Mouse (Mus musculus): ENCODE measurements around the gene Uspl1. TPM values are rescaled to one million over a fixed set of nuclear protein-coding genes. Genes with fewer than 3 reads are reported as not detected.

Gene Uspl1
- polyA plus RNA-seq, 1 experiment from 2014 or later, result 62.4 TPM

DNA sequence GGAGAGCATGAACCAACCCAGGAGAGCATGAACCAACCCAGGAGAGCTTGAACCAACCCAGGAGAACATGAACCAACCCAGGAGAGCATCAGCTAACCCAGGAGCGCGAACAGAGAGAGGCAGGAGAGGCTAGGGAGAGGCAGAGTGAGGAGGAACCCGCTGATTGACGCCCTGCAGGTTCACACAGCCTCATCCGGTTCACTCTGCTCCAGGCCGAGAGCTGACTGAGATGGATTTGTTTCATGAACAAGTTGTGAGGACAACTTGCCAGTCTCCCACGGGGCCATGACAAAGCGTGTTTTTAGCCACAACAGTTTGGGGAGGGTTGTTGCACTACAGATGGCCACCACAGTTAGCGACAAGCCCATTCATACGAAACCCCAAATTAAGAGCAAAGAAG is 11.9 kb upstream of the Uspl1 start:
- Histone ChIP-seq H3K4me2 (no peak overlapping the region), H3K9me3 (no peaks in the 10 kb centered on the region), H3K36me3 (no peaks in the 10 kb centered on the region), H3K9ac (no peak overlapping the region), H3K4me3 (no peak overlapping the region), H3K4me1 (replicated peaks) (peaks cover 7% of the 10 kb centered on the region; the same call in 1 of the 2 replicates), H3K27ac (replicated peaks) (no peak overlapping the region), H3K27me3 (no peaks in the 10 kb centered on the region)
- 77% methylated on average over 10 of the region's 10 CpGs for WGBS
- ATAC-seq (ENCODE audit: low read depth), result no peak

DNA sequence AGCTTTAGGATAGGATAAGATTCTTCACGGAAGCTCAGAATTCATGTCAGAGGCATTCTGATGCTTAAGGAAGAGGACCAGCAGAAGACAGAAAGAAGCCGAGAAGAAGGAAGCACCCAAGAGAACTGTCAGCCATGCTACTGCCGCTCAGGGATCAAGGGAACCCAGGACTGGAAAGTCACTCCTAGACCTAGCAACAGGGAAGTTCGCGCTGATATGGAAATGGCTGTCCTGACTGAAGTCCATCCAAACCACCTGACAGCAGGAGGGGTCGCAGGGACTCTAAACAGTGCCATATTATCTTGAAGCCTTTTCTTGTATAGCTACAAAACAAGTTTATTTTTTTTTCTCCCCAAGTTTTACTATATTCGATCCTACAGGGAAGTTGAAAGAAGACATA is 9.6 kb upstream of the Uspl1 start:
- WGBS, result 89% methylated on average over 7 of the region's 7 CpGs
- no peaks in the 10 kb centered on the region for H3K27me3 ChIP-seq

DNA sequence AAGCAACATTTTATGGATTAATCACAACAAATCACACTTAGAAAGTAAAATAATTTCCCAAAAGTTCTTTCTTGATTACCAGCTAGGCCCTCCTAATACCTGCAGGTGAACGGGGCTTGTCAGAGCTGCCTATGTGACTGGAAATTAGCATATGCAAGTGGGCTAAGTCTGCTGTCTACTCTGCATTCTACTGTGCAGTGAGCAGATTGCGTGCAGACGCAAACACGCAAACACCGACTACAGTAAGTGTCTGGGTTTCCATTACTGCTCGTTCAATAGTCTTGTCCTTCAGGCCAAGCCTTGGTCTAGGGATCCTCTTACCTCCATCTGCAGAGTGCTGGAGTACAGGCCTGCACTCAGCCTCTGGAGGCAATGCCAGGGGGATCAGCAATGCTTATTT is 8.4 kb upstream of the Uspl1 start:
- no peak for ATAC-seq (ENCODE audit: low read depth)
- Histone ChIP-seq H3K9ac (no peak overlapping the region), H3K36me3 (no peaks in the 10 kb centered on the region), H3K4me1 (replicated peaks) (peaks cover 6% of the 10 kb centered on the region; the same call in 1 of the 2 replicates), H3K27me3 (no peaks in the 10 kb centered on the region), H3K4me2 (no peak overlapping the region), H3K9me3 (no peaks in the 10 kb centered on the region), H3K27ac (replicated peaks) (no peak overlapping the region), H3K4me3 (no peak overlapping the region)
- WGBS, result 94% methylated on average over 6 of the region's 6 CpGs

More for the DNA sequence above, 9.6 kb upstream of the Uspl1 start:
- no peak for ATAC-seq (ENCODE audit: low read depth)
- Histone ChIP-seq H3K9ac (no peak overlapping the region), H3K9me3 (no peaks in the 10 kb centered on the region), H3K4me3 (no peak overlapping the region), H3K27ac (replicated peaks) (no peak overlapping the region), H3K36me3 (no peaks in the 10 kb centered on the region), H3K4me1 (replicated peaks) (peaks cover 7% of the 10 kb centered on the region; the same call in 1 of the 2 replicates), H3K4me2 (no peak overlapping the region)

DNA sequence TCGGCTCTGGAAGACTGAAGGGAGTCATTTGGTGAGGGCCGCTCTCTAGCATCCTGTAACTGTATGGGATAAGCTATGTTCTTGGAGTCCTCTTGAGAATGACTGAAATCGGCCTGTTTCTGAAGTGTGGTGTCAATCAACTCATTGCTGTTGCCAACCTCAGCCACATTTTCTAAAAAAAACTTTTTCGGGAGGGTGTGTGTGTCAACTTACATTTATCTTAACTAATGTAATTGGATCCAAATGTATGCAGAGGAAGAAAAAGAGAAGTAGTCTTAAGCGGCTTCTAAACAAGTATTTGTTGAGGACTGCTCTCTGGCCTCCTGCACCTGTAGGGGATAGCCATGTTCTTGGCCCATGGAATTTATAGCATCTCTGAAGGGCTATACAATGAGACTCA is 6.1 kb upstream of the Uspl1 start:
- no peak overlapping the region for H3K4me3 ChIP-seq
- H3K4me2 ChIP-seq, result no peak overlapping the region
- no peaks in the 10 kb centered on the region for H3K36me3 ChIP-seq
- H3K27me3 ChIP-seq, result no peaks in the 10 kb centered on the region
- no peak for ATAC-seq (ENCODE audit: low read depth)
- H3K9me3 ChIP-seq, result no peaks in the 10 kb centered on the region
- WGBS, result 90% methylated on average over 5 of the region's 5 CpGs
- H3K4me1 ChIP-seq (replicated peaks), result 0 out of 2 replicates have a peak, but pooled peaks cover 6% of the 10 kb centered on the region
- no peak overlapping the region for H3K9ac ChIP-seq
- H3K27ac ChIP-seq (replicated peaks), result no peak overlapping the region

DNA sequence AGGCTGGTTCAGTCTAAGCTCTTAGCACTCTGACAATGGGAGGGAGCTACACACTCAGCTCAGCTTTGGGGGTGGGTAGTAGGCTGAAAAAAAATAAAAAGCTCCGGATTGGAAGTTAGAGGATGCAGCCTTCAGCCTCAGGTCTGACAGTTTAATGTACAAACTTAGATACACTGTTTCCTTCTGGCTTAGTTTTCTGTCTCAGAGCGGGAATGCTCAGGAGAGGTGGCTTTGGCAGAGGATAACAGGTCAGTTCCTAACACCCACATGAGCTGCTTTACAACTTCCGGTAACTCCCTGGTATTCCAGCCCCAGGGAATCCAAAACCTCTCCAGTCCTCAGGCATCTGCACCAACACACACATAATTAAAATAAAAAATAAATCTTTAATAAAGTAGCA is 4.3 kb upstream of the Uspl1 start:
- no peaks in the 10 kb centered on the region for H3K36me3 ChIP-seq
- no peak overlapping the region for H3K4me2 ChIP-seq
- no peaks in the 10 kb centered on the region for H3K27me3 ChIP-seq
- H3K9ac ChIP-seq, result no peak overlapping the region
- no peaks in the 10 kb centered on the region for H3K9me3 ChIP-seq
- H3K4me3 ChIP-seq, result no peak overlapping the region
- H3K4me1 ChIP-seq (replicated peaks), result 0 out of 2 replicates have a peak, but pooled peaks cover 6% of the 10 kb centered on the region
- 89% methylated on average over 3 of the region's 3 CpGs for WGBS
- no peak for ATAC-seq (ENCODE audit: low read depth)
- H3K27ac ChIP-seq (replicated peaks), result no peak overlapping the region

DNA sequence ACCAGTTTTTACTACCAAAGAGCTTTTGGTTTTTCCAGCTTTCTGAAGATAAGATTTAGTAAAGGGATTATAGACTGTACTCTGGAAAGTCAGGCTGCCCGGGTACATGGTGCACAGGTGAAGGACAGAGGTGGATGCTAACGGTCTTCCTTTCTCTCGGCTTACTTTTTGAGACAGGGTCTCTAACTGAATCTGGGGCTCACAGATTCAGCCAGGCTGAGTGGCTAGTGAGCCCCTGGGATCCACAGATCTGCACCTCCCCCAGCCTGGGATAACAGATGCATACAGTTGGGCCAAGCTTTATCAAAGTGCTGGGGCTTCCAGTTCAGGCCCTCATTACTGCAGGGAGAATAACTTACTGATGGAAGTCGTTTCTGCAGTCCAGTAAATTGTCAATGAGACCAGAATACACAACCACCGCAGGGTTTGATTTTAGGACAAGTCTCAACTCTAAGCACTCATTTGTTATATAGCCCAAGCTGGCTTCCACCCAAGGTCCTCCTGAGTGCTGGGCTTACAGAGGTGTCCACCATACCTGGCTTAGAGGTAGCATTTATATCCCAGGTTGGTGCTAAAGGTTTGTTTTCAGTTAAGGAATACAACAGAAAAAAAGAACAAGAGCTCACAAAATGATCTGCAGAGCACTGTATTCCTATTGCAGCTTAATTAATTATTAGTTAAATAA is 1.8 kb upstream of the Uspl1 start:
- H3K36me3 ChIP-seq, result 0 out of 2 replicates have a peak, but pooled peaks cover 4% of the 10 kb centered on the region
- H3K27me3 ChIP-seq, result no peaks in the 10 kb centered on the region
- no peak overlapping the region for H3K9ac ChIP-seq
- H3K4me2 ChIP-seq, result no peak overlapping the region
- H3K4me3 ChIP-seq, result no peak overlapping the region
- ATAC-seq (ENCODE audit: low read depth), result no peak
- H3K9me3 ChIP-seq, result no peaks in the 10 kb centered on the region
- WGBS, result 86% methylated on average over 5 of the region's 5 CpGs
- no peak overlapping the region for H3K27ac ChIP-seq (replicated peaks)
- peaks cover 30% of the 10 kb centered on the region for H3K4me1 ChIP-seq (replicated peaks)

DNA sequence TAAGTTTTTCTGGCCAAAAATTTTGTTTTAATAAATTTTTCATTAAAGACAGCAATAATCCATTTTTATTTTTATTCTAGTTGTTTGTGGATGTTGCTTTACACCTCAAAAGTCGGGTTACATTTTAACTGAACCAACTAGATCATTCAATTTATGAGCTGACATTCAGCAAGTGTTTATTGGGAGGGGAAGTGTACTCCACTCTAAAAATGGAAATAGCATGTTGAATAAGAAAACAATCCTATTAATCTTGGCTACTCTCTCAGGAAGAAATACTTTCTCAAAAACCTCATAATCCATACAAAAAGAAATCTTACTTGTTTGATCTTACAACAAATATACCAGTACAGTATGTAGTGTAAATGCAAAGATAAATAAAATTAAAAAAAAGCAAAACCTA is 1.0 kb upstream of the Uspl1 start:
- Histone ChIP-seq H3K27ac (replicated peaks) (peak overlapping the region; percentile 97), H3K36me3 (0 out of 2 replicates have a peak, but pooled peaks cover 4% of the 10 kb centered on the region), H3K4me3 (peak overlapping the region; percentile 62), H3K9ac (peak overlapping the region; percentile 82), H3K9me3 (no peaks in the 10 kb centered on the region), H3K4me1 (replicated peaks) (peaks cover 30% of the 10 kb centered on the region), H3K4me2 (peak overlapping the region; percentile 69), H3K27me3 (no peaks in the 10 kb centered on the region)
- 41% methylated on average over 1 of the region's 1 CpGs for WGBS
- ATAC-seq (ENCODE audit: low read depth), result no peak

DNA sequence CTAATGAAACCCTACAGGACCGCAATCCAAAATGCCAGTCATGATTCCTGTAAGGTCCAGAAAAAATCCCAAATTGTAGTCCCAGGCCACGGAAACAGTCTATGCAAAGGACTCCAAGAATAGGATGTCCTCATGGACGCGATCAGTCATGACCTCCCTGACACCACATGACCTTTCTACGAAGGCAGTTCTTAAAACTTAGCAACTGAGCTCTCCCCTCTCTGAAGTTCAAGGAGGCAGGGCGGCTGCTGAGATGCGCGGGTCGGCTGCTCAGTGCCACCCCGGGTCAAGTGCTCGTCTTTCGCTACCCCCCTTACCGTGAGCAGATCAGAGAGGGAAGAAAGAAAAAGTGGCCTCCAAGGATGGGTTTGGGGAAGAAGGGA is 438 bp upstream of the Uspl1 start:
- ATAC-seq (ENCODE audit: low read depth), result no peak; the same call in 1 of the 2 replicates
- H3K4me3 ChIP-seq, result peak overlapping the region; percentile 62
- WGBS, result under 1% methylated on average over 13 of the region's 13 CpGs

DNA sequence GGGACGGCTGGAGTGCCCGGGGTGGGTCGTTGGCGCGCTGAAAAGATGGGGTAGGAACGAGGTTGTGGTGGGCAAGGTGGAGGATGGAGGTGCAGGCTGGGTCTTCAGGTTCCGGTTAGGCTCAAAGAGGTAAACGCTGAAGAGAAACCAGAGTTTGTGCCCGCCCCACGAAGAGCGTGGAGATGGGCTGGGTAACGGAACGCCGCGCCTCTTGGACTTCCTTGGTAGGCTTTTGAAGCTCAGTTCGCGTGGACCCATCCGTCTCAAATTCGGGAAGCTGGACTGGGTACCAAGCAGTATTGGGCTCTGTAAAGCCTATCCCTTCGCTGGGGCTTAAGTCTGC is 665 bp downstream of the Uspl1 start:
- no peak; the same call in 1 of the 2 replicates for ATAC-seq (ENCODE audit: low read depth)
- Histone ChIP-seq H3K9ac (peak overlapping the region; percentile 88), H3K27me3 (no peaks in the 10 kb centered on the region), H3K9me3 (no peaks in the 10 kb centered on the region), H3K4me3 (peak overlapping the region; percentile 82), H3K4me2 (peak overlapping the region; percentile 82), H3K4me1 (replicated peaks) (peaks cover 30% of the 10 kb centered on the region), H3K27ac (replicated peaks) (peak overlapping the region; percentile 92), H3K36me3 (peaks cover 17% of the 10 kb centered on the region)
- 1% methylated on average over 20 of the region's 20 CpGs for WGBS

More for the DNA sequence above, 438 bp upstream of the Uspl1 start:
- peak overlapping the region; percentile 97 for H3K27ac ChIP-seq (replicated peaks)
- peaks cover 6% of the 10 kb centered on the region; the same call in 1 of the 2 replicates for H3K36me3 ChIP-seq
- peaks cover 30% of the 10 kb centered on the region for H3K4me1 ChIP-seq (replicated peaks)
- peak overlapping the region; percentile 82 for H3K9ac ChIP-seq
- peak overlapping the region; percentile 69 for H3K4me2 ChIP-seq
- no peaks in the 10 kb centered on the region for H3K27me3 ChIP-seq
- no peaks in the 10 kb centered on the region for H3K9me3 ChIP-seq

DNA sequence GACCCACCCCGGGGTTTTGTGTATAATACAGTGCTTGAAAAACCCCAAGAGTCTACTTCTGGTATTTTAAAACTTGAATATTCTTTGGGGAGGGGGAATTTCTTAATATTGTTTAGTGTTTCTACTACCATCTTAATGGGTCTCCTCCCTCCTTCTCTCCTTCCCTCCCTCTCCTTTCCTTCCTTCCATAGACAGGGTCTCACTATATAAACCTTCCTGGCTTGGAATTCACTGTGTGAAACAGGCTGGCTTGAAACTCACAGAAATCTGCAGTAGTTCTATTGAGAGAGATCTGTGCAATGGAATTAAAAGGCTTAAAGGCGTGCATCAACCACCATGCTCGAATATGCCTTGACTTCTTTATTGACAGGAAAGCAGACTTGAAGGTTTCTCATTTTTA is 1.7 kb downstream of the Uspl1 start:
- Histone ChIP-seq H3K27ac (replicated peaks) (no peak overlapping the region), H3K4me3 (peak overlapping the region; percentile 82), H3K27me3 (no peaks in the 10 kb centered on the region), H3K36me3 (peaks cover 26% of the 10 kb centered on the region), H3K4me2 (peak overlapping the region; percentile 82), H3K9me3 (no peaks in the 10 kb centered on the region), H3K9ac (peak overlapping the region; percentile 88), H3K4me1 (replicated peaks) (peaks cover 30% of the 10 kb centered on the region)
- no peak for ATAC-seq (ENCODE audit: low read depth)
- 79% methylated on average over 3 of the region's 3 CpGs for WGBS

DNA sequence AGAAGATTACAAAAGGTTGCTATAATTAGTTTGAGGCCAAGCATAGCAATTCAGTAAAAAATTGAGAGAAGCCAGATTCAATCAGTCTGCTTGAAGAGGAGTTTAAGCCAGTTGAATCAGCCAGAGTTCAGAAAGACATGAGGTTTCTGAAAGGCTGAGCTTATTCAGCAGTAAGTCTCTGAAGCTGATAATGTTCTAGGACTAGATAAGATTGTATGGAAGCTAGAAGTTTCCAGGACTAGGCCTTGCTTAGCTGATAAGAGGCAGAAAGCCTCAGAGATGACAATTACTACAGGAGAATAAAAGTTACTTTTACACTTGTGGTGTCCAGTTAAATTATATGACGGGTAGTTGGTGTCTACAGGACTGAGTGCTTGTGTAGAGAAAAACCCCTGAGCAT is 6.0 kb downstream of the Uspl1 start:
- peaks cover 66% of the 10 kb centered on the region for H3K36me3 ChIP-seq
- H3K27me3 ChIP-seq, result no peaks in the 10 kb centered on the region
- H3K27ac ChIP-seq (replicated peaks), result no peak overlapping the region
- H3K9ac ChIP-seq, result no peak overlapping the region
- ATAC-seq (ENCODE audit: low read depth), result no peak
- H3K4me1 ChIP-seq (replicated peaks), result peaks cover 27% of the 10 kb centered on the region
- H3K9me3 ChIP-seq, result no peaks in the 10 kb centered on the region
- no peak overlapping the region for H3K4me2 ChIP-seq
- WGBS, result 95% methylated on average over 1 of the region's 1 CpGs
- no peak overlapping the region for H3K4me3 ChIP-seq

DNA sequence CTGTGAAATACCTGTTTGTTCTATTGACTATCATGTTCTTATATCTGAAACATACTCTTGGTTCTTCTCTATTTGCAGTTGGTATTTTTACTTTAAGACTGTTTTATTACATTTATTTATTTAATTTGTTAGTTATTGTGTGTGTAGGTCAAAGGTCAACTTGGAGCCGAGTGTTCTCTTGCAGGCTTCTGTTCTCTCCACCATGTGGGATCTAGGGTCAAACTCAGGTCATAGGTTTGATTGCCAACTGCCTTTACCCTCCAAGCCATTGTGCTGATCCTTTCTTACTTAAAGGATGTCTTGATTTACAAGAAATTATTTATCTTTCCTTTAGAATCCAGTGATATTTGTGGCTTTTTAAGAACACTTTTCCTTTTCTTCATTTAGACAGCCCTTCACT is 12.5 kb downstream of the Uspl1 start:
- Histone ChIP-seq H3K9me3 (no peaks in the 10 kb centered on the region), H3K4me1 (replicated peaks) (peaks cover 32% of the 10 kb centered on the region), H3K9ac (no peak overlapping the region), H3K36me3 (peaks cover 69% of the 10 kb centered on the region), H3K27me3 (no peaks in the 10 kb centered on the region), H3K27ac (replicated peaks) (no peak overlapping the region), H3K4me2 (peak overlapping the region; percentile 21), H3K4me3 (no peak overlapping the region)
- ATAC-seq (ENCODE audit: low read depth), result no peak
- 3% methylated on average over 1 of the region's 1 CpGs for WGBS

DNA sequence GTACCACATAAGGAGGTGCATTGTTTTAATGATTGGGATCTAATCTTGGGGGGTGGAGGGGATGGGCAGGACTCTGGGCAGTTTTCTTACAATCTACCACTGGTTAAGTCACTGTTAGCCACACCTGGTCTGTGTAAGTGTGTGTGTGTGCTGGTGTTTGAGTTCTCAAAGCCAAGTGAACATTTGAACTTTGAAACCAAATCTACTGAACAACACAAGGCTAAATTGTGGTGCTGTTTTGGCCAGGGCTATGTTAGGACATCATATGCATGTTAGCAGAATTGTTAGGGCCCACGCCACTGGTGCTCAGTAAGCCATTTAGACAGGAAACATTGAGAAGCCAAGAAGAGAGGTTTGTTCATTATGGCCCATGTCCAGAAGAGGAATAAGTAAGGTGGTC is 14.6 kb downstream of the Uspl1 start:
- peaks cover 73% of the 10 kb centered on the region for H3K36me3 ChIP-seq

More for the DNA sequence above, 14.6 kb downstream of the Uspl1 start:
- H3K27ac ChIP-seq (replicated peaks), result no peak overlapping the region
- no peak for ATAC-seq (ENCODE audit: low read depth)
- H3K9me3 ChIP-seq, result no peaks in the 10 kb centered on the region
- no peak overlapping the region for H3K9ac ChIP-seq
- no peak overlapping the region for H3K4me2 ChIP-seq
- 100% methylated on average over 1 of the region's 1 CpGs for WGBS
- H3K4me1 ChIP-seq (replicated peaks), result peaks cover 32% of the 10 kb centered on the region
- H3K27me3 ChIP-seq, result no peaks in the 10 kb centered on the region
- H3K4me3 ChIP-seq, result no peak overlapping the region

Measured in neural tube, embryonic 13.5 days (tissue).